Mouse (Mus musculus) midbrain, postnatal 0 days (tissue): ENCODE data around the gene Aknad1. TPM values are rescaled to one million over a fixed set of nuclear protein-coding genes. Genes with fewer than 3 reads are reported as not detected.

Experiments used
- ATAC-seq: fragments of 200-750 bp; cut with Nextera tagmentation; 2 replicates; pipeline ENCODE4 v1.8.0; 2017; ENCODE audit warnings: moderate number of reproducible peaks, mild to moderate bottlenecking, moderate TSS enrichment, moderate library complexity; ENCODE audit not compliant: low FRiP score
- DNase-seq: peaks from one replicate; pipeline ENCODE4 v3.0.0-alpha.2; 2015; ENCODE audit warnings: low spot score
- H3K27ac ChIP-seq: fragments of 300-500 bp; sonication (generic); 2 replicates; pipeline ENCODE4 v1.5.1; 2014; ENCODE audit warnings: low read depth, mild to moderate bottlenecking, low read length, mixed read lengths
- H3K27me3 ChIP-seq: fragments of 300-500 bp; sonication (generic); 2 replicates; pipeline ENCODE4 v1.6.1; 2014; ENCODE audit warnings: low read length, control low read depth, mixed read lengths; ENCODE audit not compliant: insufficient read depth
- H3K36me3 ChIP-seq: fragments of 300-500 bp; sonication (generic); 2 replicates; pipeline ENCODE4 v1.6.1; 2014; ENCODE audit warnings: low read length, control low read depth, mixed read lengths; ENCODE audit not compliant: insufficient read depth
- H3K4me1 ChIP-seq: fragments of 300-500 bp; sonication (generic); 2 replicates; pipeline ENCODE4 v1.6.1; 2014; ENCODE audit warnings: mild to moderate bottlenecking, control low read depth, antibody characterized with exemption, low read length, mixed read lengths; ENCODE audit not compliant: insufficient read depth
- H3K4me2 ChIP-seq: fragments of 300-500 bp; sonication (generic); 2 replicates; pipeline ENCODE4 v1.6.1; 2014; ENCODE audit warnings: low read depth, mild to moderate bottlenecking, low read length, mixed read lengths; ENCODE audit not compliant: poor library complexity, severe bottlenecking
- H3K4me3 ChIP-seq: fragments of 300-500 bp; sonication (generic); 2 replicates; pipeline ENCODE4 v1.5.1; 2014; ENCODE audit warnings: low read depth, mild to moderate bottlenecking, low read length, moderate library complexity
- H3K9ac ChIP-seq: fragments of 300-500 bp; sonication (generic); replicated peaks from 2 replicates; pipeline ENCODE4 v1.6.1; 2014; ENCODE audit warnings: mild to moderate bottlenecking, low read length, moderate library complexity, mixed read lengths; ENCODE audit not compliant: poor library complexity, severe bottlenecking
- H3K9me3 ChIP-seq: fragments of 300-500 bp; sonication (generic); 2 replicates; pipeline ENCODE4 v1.6.1; 2016; ENCODE audit warnings: low read length, control low read depth
- CTCF ChIP-seq: IDR thresholded peaks from 2 replicates; pipeline ENCODE4 v1.5.1; 2016; ENCODE audit warnings: antibody characterized with exemption, mild to moderate bottlenecking
- WGBS: fragments of 180-500 bp; shearing (Covaris S2); extraction: QIAGEN DNeasy Blood & Tissue Kit; methylation state at CpG from one replicate; pipeline ENCODE4 v1.1.7; 2014; 5-methylcytosine and 5-hydroxymethylcytosine counted together
- polyA plus RNA-seq: library from polyadenylated mRNA; unstranded; fragments of >200 nt; fragmentation: Nextera tagmentation; extraction: Ambion mirVana; gene quantifications from 2 replicates; pipeline ENCODE4 v1.2.1, GENCODE M21; 2015
- total RNA-seq: library from RNA; depleted of rRNA; stranded (reverse); fragments of >200 nt; gene quantifications from 2 replicates; pipeline ENCODE4 v1.2.3, GENCODE M21; 2014

The Aknad1 gene
- total and polyA plus RNA-seq, 2 experiments from 2014 or later = not detected

DNA sequence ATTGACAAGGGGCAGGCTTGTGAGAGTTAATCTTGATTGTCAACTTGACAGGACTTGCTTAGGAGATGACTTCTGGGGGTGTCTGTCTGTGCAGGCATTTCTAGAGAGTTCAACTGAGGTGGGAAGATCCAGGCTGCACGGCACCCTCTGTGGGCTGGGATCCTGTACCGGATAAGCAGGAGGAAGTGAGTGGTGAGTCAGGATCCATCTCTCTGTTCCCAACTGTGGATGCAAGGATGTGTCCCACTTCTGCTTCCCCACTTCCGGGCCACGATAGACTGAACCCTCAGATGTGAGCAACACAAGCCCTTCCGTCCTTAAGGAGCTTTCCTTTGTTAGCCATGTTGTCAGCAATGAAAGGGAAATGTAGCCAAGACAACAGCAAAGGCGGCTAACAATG lies 47.1 kb downstream of the Aknad1 start:
- no peaks in the 10 kb centered on the region for H3K27me3 ChIP-seq

DNA sequence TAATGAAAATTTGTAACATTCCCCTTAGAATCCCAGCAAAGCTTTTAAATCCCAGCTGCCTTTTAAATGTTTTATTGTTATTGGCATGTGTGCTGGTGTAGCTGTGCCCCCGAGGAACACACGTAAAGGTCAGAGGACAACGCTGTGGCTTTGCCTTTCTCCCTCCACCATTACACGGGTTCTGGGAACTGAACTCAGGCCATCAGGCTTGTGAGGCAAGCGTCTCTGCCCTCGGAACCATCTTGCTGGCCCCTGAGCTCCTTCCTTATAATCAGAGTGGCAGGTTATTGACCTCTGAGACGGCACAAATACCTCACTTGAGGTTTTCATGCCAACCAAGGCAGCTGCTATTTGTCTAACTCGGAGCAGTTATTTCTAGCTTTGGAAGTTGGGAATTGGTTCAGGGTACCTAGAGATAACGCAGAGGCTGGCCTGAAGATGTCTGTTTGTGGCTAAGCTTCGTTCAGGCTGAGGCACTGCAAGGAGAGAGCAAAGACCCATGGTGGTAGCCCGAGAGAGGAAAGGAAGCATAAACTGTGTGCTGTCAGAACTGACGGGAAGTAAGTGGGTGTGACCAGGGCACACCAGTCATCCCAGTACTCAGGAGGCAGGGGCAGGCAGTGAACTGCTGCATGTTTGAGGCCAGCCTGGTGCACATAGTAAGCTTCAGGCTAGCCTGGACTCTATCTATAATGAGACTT lies 48.4 kb downstream of the Aknad1 start:
- H3K27ac ChIP-seq = no peak overlapping the region
- no peaks in the 10 kb centered on the region for H3K4me1 ChIP-seq
- no peaks in the 10 kb centered on the region for H3K9me3 ChIP-seq
- H3K27me3 ChIP-seq = no peaks in the 10 kb centered on the region
- H3K4me3 ChIP-seq = no peak overlapping the region
- H3K36me3 ChIP-seq = no peaks in the 10 kb centered on the region
- DNase-seq = no peak
- ATAC-seq = no peak
- WGBS = 78% methylated on average over 12 of the region's 12 CpGs
- no peak overlapping the region for H3K4me2 ChIP-seq
- H3K9ac ChIP-seq = no peak overlapping the region
- no peak for TF ChIP-seq CTCF

More for the DNA sequence above, 47.1 kb downstream of the Aknad1 start:
- no peak overlapping the region for H3K9ac ChIP-seq
- H3K4me2 ChIP-seq = no peak overlapping the region
- DNase-seq (no peak), ATAC-seq (no peak)
- no peaks in the 10 kb centered on the region for H3K9me3 ChIP-seq
- H3K36me3 ChIP-seq = no peaks in the 10 kb centered on the region
- no peak overlapping the region for H3K4me3 ChIP-seq
- 71% methylated on average over 6 of the region's 6 CpGs for WGBS
- no peak overlapping the region for H3K27ac ChIP-seq
- H3K4me1 ChIP-seq = no peaks in the 10 kb centered on the region
- no peak for TF ChIP-seq CTCF

DNA sequence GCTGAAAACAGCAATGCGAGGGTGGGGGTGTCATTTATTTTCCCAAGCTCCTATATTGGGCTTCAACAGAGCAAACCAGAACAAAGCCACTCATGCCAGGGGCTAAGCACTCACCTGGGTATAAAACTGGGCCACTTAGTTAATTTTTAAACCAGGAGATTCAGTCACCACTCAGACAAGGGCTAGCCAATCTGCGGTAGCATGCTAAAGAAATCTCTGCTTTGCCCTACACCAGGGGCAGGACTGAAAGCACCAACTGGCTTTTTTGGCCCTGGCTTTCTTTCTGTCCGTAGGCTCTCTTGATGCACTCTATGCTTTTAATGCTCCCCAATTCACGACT lies 49.0 kb downstream of the Aknad1 start:
- H3K4me2 ChIP-seq = no peak overlapping the region
- WGBS = 90% methylated on average over 4 of the region's 4 CpGs
- no peaks in the 10 kb centered on the region for H3K36me3 ChIP-seq
- no peaks in the 10 kb centered on the region for H3K27me3 ChIP-seq
- no peak for ATAC-seq
- H3K9ac ChIP-seq = no peak overlapping the region
- H3K9me3 ChIP-seq = no peaks in the 10 kb centered on the region
- H3K4me1 ChIP-seq = no peaks in the 10 kb centered on the region
- TF ChIP-seq CTCF = no peak
- H3K27ac ChIP-seq = no peak overlapping the region
- no peak for DNase-seq
- no peak overlapping the region for H3K4me3 ChIP-seq

DNA sequence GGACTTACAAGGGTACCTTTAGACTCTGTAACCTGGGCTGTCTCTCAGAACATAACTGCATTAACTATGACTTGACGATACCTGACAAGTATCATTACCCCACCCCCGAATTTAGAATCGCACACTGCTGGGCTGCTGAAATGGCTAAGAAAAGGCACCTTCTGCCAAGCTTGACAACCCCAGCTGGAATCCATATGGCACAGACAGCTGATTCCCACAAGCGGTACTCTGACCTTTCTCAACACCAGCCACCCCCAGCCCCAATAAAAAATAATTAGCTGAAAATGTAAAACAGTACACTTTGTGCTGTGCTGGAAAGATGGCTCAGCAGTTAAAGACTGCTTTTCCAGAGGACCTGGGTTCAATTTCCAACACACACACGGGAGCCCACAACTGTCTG lies 49.8 kb downstream of the Aknad1 start:
- no peak for DNase-seq
- no peaks in the 10 kb centered on the region for H3K4me1 ChIP-seq
- H3K9me3 ChIP-seq = no peaks in the 10 kb centered on the region
- no peaks in the 10 kb centered on the region for H3K27me3 ChIP-seq
- H3K36me3 ChIP-seq = no peaks in the 10 kb centered on the region
- TF ChIP-seq CTCF = no peak
- 82% methylated on average over 5 of the region's 5 CpGs for WGBS
- no peak overlapping the region for H3K9ac ChIP-seq
- no peak overlapping the region for H3K27ac ChIP-seq
- H3K4me2 ChIP-seq = no peak overlapping the region
- no peak overlapping the region for H3K4me3 ChIP-seq
- no peak for ATAC-seq

DNA sequence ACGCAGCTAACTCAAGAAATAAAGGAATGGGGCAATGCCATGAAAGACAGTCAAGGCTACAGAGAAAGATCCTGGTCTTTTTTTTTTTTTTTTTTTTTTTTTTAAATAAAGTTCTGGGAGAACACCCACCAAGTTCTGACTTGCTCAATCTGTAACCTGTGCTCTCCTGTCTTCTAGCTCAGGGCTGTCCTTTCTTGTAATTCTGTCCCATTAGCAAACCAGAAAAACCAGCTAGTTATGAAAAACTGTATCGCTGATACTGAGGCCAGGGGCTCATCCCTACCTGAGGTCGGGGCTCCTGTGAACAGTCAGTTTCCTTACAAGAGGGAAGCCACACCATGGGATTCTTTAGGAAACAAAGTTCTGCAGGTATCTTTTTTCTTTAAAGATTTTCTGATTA lies 51.0 kb downstream of the Aknad1 start:
- Histone ChIP-seq H3K36me3 (no peaks in the 10 kb centered on the region), H3K27me3 (no peaks in the 10 kb centered on the region), H3K4me3 (no peak overlapping the region), H3K4me2 (no peak overlapping the region), H3K9me3 (no peaks in the 10 kb centered on the region), H3K4me1 (no peaks in the 10 kb centered on the region), H3K9ac (no peak overlapping the region), H3K27ac (no peak overlapping the region)
- WGBS = 95% methylated on average over 3 of the region's 3 CpGs
- TF ChIP-seq CTCF = no peak
- ATAC-seq (no peak), DNase-seq (no peak)

DNA sequence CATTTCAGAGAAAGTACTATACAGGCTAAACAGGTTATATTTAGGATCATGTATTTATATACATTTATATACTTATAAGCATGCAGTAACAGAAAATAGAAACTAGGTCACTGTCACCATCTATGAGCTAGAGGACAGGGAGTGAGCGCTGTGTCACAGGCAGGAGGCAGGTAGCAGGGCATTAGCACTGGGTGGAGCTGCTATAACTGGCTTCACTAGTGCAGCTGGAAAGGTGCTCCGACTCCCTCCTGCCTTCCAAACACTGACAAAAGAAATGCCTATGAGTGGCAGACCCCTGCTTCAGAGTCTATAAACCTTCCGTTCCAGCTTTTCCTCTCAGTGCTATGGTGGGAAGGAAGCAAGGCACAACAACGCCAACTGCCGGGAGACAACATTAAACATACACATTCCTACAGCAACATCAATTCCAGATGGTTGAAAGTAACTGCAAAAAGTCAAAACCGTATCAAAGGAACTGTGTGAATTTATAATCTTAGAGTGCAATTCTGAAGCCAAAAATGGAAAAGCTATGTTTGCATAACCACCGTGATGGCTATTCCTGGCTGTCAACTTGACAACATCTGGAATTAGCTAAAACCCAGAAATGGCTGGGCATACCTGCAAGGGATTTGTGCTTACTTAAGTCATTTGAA lies 51.7 kb downstream of the Aknad1 start:
- DNase-seq (no peak), ATAC-seq (no peak)
- Histone ChIP-seq H3K36me3 (no peaks in the 10 kb centered on the region), H3K9me3 (no peaks in the 10 kb centered on the region), H3K9ac (no peak overlapping the region), H3K4me3 (no peak overlapping the region), H3K27ac (no peak overlapping the region), H3K4me2 (no peak overlapping the region), H3K4me1 (no peaks in the 10 kb centered on the region), H3K27me3 (no peaks in the 10 kb centered on the region)
- TF ChIP-seq CTCF = no peak
- WGBS = 90% methylated on average over 7 of the region's 7 CpGs
